Mouse (Mus musculus) embryo, embryonic 11.5 days (tissue): ENCODE results near the gene Hnrnpab.

Experiments
- DNase-seq: peaks from one replicate; pipeline ENCODE4 v3.0.0-alpha.2; 2012; ENCODE audit warnings: low read depth, low spot score

Gene Hnrnpab

GRCm38 (mm10) chr11:51565951-51566350 is 40.7 kb downstream of the Hnrnpab start:
- DNase-seq = no peak

DNA sequence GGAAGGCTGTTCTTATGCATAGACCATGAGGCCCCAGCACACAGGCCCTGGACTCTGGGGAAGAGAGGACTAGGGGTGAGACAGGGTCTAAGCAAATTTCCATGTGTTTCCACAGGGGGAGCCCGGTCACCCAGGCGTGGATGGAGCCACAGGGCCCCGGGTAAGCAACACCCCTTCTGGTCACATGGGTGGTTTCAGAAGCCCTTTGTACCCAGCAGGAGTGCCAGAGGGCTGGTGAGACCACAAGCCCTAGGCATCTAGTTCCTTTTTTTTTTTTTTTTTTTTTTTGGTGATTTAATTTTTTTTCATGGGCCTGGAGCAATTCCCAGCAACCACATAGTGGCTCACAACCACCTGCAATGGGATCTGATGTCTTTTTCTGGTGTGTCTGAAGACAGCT is 41.6 kb downstream of the Hnrnpab start:
- DNase-seq = no peak

GRCm38 (mm10) chr11:51563276-51563675 is 43.4 kb downstream of the Hnrnpab start:
- no peak for DNase-seq

GRCm38 (mm10) chr11:51555066-51555465 is 51.6 kb downstream of the Hnrnpab start:
- DNase-seq = no peak

DNA sequence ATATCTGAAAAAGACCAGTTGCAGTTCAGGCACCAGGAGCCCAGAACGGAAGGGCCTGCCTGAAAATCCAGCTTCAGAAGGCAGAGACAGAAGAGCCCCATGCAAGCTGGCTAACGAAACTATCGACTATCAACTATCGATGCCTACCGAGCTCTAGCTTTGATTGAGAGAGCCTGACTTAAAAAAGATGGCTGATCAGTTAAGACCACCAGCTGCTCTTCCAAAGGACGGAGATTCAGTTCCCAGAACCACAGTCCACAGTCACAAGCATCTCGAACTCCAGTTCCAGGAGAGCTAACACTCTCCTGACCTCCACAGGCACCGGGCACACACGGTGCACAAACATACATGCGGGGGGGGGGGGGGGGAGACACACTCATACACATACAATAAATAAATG is 52.1 kb downstream of the Hnrnpab start:
- DNase-seq = no peak

DNA sequence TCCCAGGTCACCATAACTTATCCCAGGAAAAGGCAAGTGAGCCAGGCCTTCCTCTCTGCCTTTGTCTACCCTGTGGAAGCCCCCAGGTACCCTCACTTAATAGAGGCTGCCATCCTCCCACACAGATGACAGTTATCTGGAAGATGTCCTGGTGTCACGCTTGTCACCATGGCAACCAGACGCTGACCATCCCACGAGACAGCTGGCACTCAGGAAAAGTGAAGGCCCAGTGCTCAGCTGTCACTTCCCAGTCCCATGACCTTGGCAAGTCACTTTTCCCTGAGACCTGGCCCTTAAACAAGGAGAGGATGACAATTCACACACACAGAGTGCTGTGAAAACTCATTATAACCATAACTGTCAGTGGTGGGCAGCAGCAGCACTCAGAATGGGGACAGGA is 54.6 kb downstream of the Hnrnpab start:
- DNase-seq = no peak

DNA sequence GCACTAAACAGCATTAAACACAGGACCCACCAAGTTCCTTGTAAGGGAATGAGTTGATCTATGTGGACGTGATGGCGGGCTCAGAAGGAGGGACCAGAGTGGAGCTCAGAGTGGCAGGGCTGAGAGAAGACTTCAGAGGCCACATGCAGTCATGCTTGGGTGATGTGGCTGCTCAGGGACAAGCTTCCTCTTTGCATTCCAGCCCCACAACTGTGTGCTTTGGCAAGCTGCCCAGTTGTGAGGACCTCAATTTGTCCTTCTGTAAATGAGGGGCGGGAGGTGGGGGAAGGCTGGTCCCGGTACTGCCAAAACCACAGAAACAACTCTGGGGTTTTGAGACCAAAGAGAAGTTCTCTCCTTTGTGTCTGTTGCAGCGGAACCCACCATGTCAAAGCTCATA is 55.4 kb downstream of the Hnrnpab start:
- DNase-seq = no peak
